Mouse (Mus musculus): Measurements from ENCODE around the gene Cap2. TPM values are rescaled to one million over a fixed set of nuclear protein-coding genes. Genes with fewer than 3 reads are reported as not detected.

Cap2 gene
- polyA plus RNA-seq, 1 experiment from 2014 or later: 9.5 TPM

DNA sequence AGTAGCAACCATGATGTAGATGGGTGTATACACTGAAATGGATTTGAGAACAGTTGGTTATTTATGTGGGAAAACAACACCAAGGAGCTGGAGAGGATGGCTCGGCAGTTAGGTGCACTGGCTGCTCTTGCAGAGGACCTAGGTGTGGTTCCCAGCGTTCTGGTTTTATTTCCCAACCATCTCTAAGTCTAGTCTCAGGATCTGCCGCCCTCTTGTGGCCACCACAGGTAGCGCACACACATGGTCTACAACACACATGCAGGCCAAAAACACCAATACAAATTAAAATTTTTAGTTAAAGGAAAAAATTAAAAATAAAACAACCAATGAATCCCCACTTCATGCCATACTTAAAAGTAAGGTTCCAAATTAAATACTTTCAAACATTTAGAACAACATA lies 140.7 kb downstream of the Cap2 start:
- Histone ChIP-seq H3K36me3 (ENCODE audit: control insufficient read depth, insufficient read depth, low read length) (no peaks in the 10 kb centered on the region), H3K4me3 (ENCODE audit: low read depth, low read length) (no peak overlapping the region), H3K4me2 (ENCODE audit: low read depth) (no peak overlapping the region), H3K27ac (ENCODE audit: low read depth, low read length) (no peak overlapping the region), H3K9me3 (ENCODE audit: control insufficient read depth, low read length) (no peaks in the 10 kb centered on the region), H3K9ac (ENCODE audit: low read length) (no peak overlapping the region), H3K27me3 (ENCODE audit: control insufficient read depth, insufficient read depth, low read length) (no peaks in the 10 kb centered on the region), H3K4me1 (ENCODE audit: control insufficient read depth, insufficient read depth, low read length) (no peaks in the 10 kb centered on the region)
- DNase-seq (ENCODE audit: low spot score): no peak
- ATAC-seq (ENCODE audit: insufficient read depth, low FRiP score, low TSS enrichment): no peak
- 92% methylated on average over 4 of the region's 4 CpGs for WGBS

DNA sequence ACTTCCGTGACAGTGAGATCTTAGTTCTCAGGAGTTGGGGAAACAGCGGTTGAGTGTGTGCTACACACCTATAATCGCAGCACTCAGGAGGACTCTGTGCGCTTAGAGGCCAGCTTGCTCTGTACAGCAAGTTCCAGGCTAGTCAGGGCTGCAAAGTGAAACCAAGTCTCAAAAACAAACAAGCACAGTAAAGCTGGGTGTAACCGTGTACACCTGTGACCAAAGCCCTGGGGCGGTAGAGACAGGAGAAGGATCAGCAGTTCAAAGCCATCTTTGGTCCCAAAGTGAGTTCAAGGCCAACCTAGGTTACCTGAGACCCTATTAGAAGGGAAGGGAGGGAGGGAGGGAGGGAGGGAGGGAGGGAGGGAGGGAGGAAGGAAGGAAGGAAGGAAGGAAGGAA lies 142.5 kb downstream of the Cap2 start:
- DNase-seq (ENCODE audit: low spot score) (no peak), ATAC-seq (ENCODE audit: insufficient read depth, low FRiP score, low TSS enrichment) (no peak)
- Histone ChIP-seq H3K27ac (ENCODE audit: low read depth, low read length) (no peak overlapping the region), H3K9ac (ENCODE audit: low read length) (no peak overlapping the region), H3K4me2 (ENCODE audit: low read depth) (no peak overlapping the region), H3K9me3 (ENCODE audit: control insufficient read depth, low read length) (no peaks in the 10 kb centered on the region), H3K27me3 (ENCODE audit: control insufficient read depth, insufficient read depth, low read length) (no peaks in the 10 kb centered on the region), H3K4me1 (ENCODE audit: control insufficient read depth, insufficient read depth, low read length) (no peaks in the 10 kb centered on the region), H3K36me3 (ENCODE audit: control insufficient read depth, insufficient read depth, low read length) (no peaks in the 10 kb centered on the region), H3K4me3 (ENCODE audit: low read depth, low read length) (no peak overlapping the region)
- 87% methylated on average over 6 of the region's 6 CpGs for WGBS

DNA sequence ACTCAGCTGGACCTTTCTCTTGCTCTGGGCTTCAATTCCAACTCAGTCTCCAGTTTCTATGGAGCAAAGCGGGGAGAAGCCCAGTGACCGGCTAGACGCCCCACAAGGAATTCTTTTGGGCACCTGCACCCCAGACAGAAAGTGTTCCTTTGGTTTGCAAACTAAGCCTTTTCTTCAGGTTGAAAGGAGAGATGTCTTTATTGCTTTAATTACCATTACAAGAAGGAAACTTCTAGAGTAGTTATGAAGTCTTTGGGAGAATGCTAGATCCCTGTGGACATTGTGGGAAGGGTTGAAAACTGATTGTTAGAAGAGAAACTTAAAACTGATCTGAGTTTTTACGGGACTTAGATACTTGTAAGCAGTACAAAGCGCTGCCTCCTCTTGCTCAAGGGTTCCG lies 143.8 kb downstream of the Cap2 start:
- WGBS: 49% methylated on average over 6 of the region's 6 CpGs
- no peak for ATAC-seq (ENCODE audit: insufficient read depth, low FRiP score, low TSS enrichment)

DNA sequence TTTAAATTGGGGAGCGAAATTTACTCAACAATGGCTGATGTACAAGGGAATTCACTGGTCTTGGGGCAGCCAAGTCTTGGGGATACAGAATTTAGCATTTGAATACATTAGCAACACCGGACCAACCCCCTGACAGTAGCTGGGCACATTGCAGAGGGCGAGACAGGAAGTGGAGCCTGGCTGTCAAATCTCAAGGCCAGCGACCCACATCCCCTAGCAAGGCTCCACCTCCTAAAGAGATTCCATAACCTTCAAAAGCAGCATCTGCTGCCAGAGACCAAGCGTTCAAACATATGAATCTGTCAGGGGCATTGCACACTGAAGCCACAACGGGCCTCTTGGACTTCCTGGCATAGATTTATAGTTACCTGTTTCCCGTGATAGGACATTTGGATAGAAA lies 150.2 kb downstream of the Cap2 start:
- Histone ChIP-seq H3K27me3 (ENCODE audit: control insufficient read depth, insufficient read depth, low read length) (no peaks in the 10 kb centered on the region), H3K27ac (ENCODE audit: low read depth, low read length) (no peak overlapping the region), H3K9ac (ENCODE audit: low read length) (no peak overlapping the region), H3K9me3 (ENCODE audit: control insufficient read depth, low read length) (no peaks in the 10 kb centered on the region), H3K4me2 (ENCODE audit: low read depth) (no peak overlapping the region), H3K36me3 (ENCODE audit: control insufficient read depth, insufficient read depth, low read length) (no peaks in the 10 kb centered on the region), H3K4me3 (ENCODE audit: low read depth, low read length) (no peak overlapping the region), H3K4me1 (ENCODE audit: control insufficient read depth, insufficient read depth, low read length) (no peaks in the 10 kb centered on the region)
- DNase-seq (ENCODE audit: low spot score) (no peak), ATAC-seq (ENCODE audit: insufficient read depth, low FRiP score, low TSS enrichment) (no peak)
- WGBS: 90% methylated on average over 7 of the region's 7 CpGs

More for the DNA sequence above, 143.8 kb downstream of the Cap2 start:
- Histone ChIP-seq H3K4me2 (ENCODE audit: low read depth) (no peak overlapping the region), H3K9me3 (ENCODE audit: control insufficient read depth, low read length) (no peaks in the 10 kb centered on the region), H3K9ac (ENCODE audit: low read length) (no peak overlapping the region), H3K27me3 (ENCODE audit: control insufficient read depth, insufficient read depth, low read length) (no peaks in the 10 kb centered on the region), H3K27ac (ENCODE audit: low read depth, low read length) (no peak overlapping the region), H3K4me3 (ENCODE audit: low read depth, low read length) (no peak overlapping the region), H3K36me3 (ENCODE audit: control insufficient read depth, insufficient read depth, low read length) (no peaks in the 10 kb centered on the region), H3K4me1 (ENCODE audit: control insufficient read depth, insufficient read depth, low read length) (no peaks in the 10 kb centered on the region)
- no peak for DNase-seq (ENCODE audit: low spot score)

DNA sequence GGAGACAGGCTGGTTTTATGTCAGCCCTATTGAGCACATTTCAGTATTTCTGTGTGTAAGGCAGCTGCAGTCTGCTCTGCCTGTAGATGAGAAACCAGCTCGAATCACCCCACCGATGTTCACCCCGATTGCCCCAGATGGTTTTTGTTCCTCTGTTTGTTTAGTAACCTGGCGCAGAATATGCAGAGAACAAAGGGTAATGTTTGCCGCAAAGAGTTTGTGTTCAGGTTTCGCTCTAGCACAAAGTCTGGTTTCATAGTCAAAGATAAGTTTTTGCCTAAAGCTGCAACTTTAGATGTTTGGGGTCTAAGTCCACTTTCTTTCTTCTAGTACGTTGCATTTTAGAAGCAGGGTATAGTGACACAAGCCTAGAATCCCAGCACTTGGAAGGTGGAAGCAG lies 151.0 kb downstream of the Cap2 start:
- DNase-seq (ENCODE audit: low spot score) (no peak), ATAC-seq (ENCODE audit: insufficient read depth, low FRiP score, low TSS enrichment) (no peak)
- H3K4me2 ChIP-seq (ENCODE audit: low read depth): no peak overlapping the region
- no peaks in the 10 kb centered on the region for H3K9me3 ChIP-seq (ENCODE audit: control insufficient read depth, low read length)
- H3K27me3 ChIP-seq (ENCODE audit: control insufficient read depth, insufficient read depth, low read length): no peaks in the 10 kb centered on the region
- no peaks in the 10 kb centered on the region for H3K36me3 ChIP-seq (ENCODE audit: control insufficient read depth, insufficient read depth, low read length)
- H3K27ac ChIP-seq (ENCODE audit: low read depth, low read length): no peak overlapping the region
- H3K9ac ChIP-seq (ENCODE audit: low read length): no peak overlapping the region
- H3K4me3 ChIP-seq (ENCODE audit: low read depth, low read length): no peak overlapping the region
- no peaks in the 10 kb centered on the region for H3K4me1 ChIP-seq (ENCODE audit: control insufficient read depth, insufficient read depth, low read length)
- WGBS: 90% methylated on average over 7 of the region's 7 CpGs

DNA sequence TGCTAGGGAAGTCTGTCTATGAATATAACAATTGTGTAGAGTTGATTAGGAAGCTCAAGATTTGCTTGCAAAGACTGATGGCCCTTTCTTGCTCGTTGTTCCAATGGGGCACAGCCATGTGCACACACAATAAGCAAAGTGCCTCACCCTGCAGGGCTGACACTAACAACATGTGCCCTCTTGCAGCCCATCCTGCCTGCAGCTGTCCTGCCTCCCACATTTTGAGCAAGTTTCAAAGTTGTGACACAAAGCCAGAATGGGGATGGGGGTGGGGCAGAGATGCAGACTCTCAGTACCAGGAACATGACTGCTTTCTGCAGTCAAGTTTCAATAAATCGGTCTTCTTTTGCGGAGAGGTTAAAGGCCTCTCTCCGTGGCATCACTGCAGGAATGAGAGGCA lies 152.0 kb downstream of the Cap2 start:
- Histone ChIP-seq H3K4me3 (ENCODE audit: low read depth, low read length) (no peak overlapping the region), H3K36me3 (ENCODE audit: control insufficient read depth, insufficient read depth, low read length) (no peaks in the 10 kb centered on the region), H3K4me2 (ENCODE audit: low read depth) (no peak overlapping the region), H3K4me1 (ENCODE audit: control insufficient read depth, insufficient read depth, low read length) (no peaks in the 10 kb centered on the region), H3K9me3 (ENCODE audit: control insufficient read depth, low read length) (no peaks in the 10 kb centered on the region), H3K9ac (ENCODE audit: low read length) (no peak overlapping the region), H3K27ac (ENCODE audit: low read depth, low read length) (no peak overlapping the region), H3K27me3 (ENCODE audit: control insufficient read depth, insufficient read depth, low read length) (no peaks in the 10 kb centered on the region)
- ATAC-seq (ENCODE audit: insufficient read depth, low FRiP score, low TSS enrichment) (no peak), DNase-seq (ENCODE audit: low spot score) (no peak)
- 46% methylated on average over 4 of the region's 4 CpGs for WGBS

DNA sequence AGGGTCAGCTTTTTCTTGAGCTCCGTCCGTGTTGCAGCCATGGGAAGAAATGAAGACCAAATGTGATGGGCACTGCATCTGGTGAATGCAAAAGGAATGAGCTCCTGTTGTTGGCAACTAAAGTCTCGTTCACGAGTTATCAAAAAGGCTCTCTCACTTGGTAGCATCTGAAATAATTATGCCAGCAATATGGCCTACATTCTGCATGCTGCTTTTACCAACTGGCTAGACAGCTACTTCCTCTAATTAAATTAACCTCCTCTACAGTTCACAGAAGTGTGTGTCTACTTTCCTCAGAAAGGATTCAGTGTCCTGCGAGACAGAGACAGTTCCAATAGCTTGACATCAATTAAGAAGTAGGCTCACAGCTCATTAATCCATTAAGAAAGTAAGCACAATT lies 152.9 kb downstream of the Cap2 start:
- H3K27ac ChIP-seq (ENCODE audit: low read depth, low read length): no peak overlapping the region
- no peak for DNase-seq (ENCODE audit: low spot score)
- no peak overlapping the region for H3K9ac ChIP-seq (ENCODE audit: low read length)
- H3K36me3 ChIP-seq (ENCODE audit: control insufficient read depth, insufficient read depth, low read length): no peaks in the 10 kb centered on the region
- H3K4me2 ChIP-seq (ENCODE audit: low read depth): no peak overlapping the region
- 85% methylated on average over 5 of the region's 5 CpGs for WGBS
- H3K9me3 ChIP-seq (ENCODE audit: control insufficient read depth, low read length): no peaks in the 10 kb centered on the region
- no peaks in the 10 kb centered on the region for H3K4me1 ChIP-seq (ENCODE audit: control insufficient read depth, insufficient read depth, low read length)
- no peak overlapping the region for H3K4me3 ChIP-seq (ENCODE audit: low read depth, low read length)
- no peak for ATAC-seq (ENCODE audit: insufficient read depth, low FRiP score, low TSS enrichment)
- H3K27me3 ChIP-seq (ENCODE audit: control insufficient read depth, insufficient read depth, low read length): no peaks in the 10 kb centered on the region

DNA sequence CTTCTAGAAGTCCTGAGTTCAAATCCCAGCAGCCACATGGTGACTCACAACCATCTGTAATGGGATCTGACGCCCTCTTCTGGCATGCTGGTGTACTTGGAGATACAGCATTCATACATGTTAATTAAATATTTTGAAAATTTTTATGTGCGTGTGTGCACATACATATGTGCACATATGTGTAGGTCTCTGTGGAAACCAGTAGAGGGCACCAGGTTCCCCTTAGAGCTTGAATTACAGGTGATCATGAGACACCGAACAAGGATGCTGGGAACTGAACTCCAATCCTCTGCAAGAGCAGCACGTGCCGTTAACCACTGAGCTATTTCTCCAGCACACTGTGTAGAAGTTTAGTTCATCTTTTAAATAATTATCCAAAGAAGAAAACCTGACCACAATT lies 157.6 kb downstream of the Cap2 start:
- Histone ChIP-seq H3K27ac (ENCODE audit: low read depth, low read length) (no peak overlapping the region), H3K36me3 (ENCODE audit: control insufficient read depth, insufficient read depth, low read length) (no peaks in the 10 kb centered on the region), H3K4me1 (ENCODE audit: control insufficient read depth, insufficient read depth, low read length) (no peaks in the 10 kb centered on the region), H3K4me3 (ENCODE audit: low read depth, low read length) (no peak overlapping the region), H3K4me2 (ENCODE audit: low read depth) (no peak overlapping the region), H3K27me3 (ENCODE audit: control insufficient read depth, insufficient read depth, low read length) (no peaks in the 10 kb centered on the region), H3K9ac (ENCODE audit: low read length) (no peak overlapping the region), H3K9me3 (ENCODE audit: control insufficient read depth, low read length) (no peaks in the 10 kb centered on the region)
- DNase-seq (ENCODE audit: low spot score) (no peak), ATAC-seq (ENCODE audit: insufficient read depth, low FRiP score, low TSS enrichment) (no peak)
- WGBS: 87% methylated on average over 5 of the region's 5 CpGs

DNA sequence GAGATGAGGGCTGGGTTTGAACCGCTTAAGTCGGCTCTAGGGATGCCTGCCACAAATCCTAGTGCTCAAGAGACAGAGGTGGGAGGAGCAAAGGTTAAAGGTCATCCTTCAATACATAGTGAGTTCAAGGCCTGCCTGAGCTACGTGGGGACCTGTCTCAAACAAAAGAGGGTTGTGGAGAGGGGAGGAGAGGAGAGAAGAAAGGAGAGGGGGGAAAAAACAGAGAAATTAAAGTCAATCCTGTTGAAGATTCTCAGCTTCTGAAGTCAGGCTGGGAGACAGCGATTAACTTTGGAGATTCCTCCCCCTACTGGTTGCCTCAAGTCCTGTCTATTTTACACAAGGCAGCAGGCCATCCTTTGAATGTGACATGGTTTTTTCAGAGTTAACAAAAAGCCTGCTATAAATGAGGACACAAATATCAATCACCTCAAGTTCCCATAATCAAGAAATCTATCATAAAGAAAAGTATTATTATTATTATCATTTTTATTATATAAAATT lies 161.9 kb downstream of the Cap2 start:
- Histone ChIP-seq H3K9me3 (ENCODE audit: control insufficient read depth, low read length) (no peaks in the 10 kb centered on the region), H3K27ac (ENCODE audit: low read depth, low read length) (no peak overlapping the region), H3K27me3 (ENCODE audit: control insufficient read depth, insufficient read depth, low read length) (no peaks in the 10 kb centered on the region), H3K4me2 (ENCODE audit: low read depth) (no peak overlapping the region), H3K4me1 (ENCODE audit: control insufficient read depth, insufficient read depth, low read length) (no peaks in the 10 kb centered on the region), H3K4me3 (ENCODE audit: low read depth, low read length) (no peak overlapping the region), H3K9ac (ENCODE audit: low read length) (no peak overlapping the region), H3K36me3 (ENCODE audit: control insufficient read depth, insufficient read depth, low read length) (no peaks in the 10 kb centered on the region)
- ATAC-seq (ENCODE audit: insufficient read depth, low FRiP score, low TSS enrichment) (no peak), DNase-seq (ENCODE audit: low spot score) (peak; percentile 36)
- 34% methylated on average over 4 of the region's 4 CpGs for WGBS

All from neural tube, embryonic 11.5 days (tissue).